Mouse (Mus musculus) small intestine, adult 2 months (tissue): ENCODE results near the gene U2af1l4. TPM values are rescaled to one million over a fixed set of nuclear protein-coding genes. Genes with fewer than 3 reads are reported as not detected.

ENCODE experiments used
- H3K27ac ChIP-seq: fragments of 200-500 bp; 2 replicates; pipeline ENCODE4 v1.5.1; 2012; ENCODE audit warnings: low read depth, low read length, control low read depth, inconsistent platforms; ENCODE audit not compliant: insufficient read depth
- H3K27me3 ChIP-seq: fragments of 200-500 bp; 2 replicates; pipeline ENCODE4 v1.6.1; 2012; ENCODE audit warnings: mild to moderate bottlenecking, moderate library complexity, low read length, inconsistent platforms; ENCODE audit not compliant: control insufficient read depth, insufficient read depth
- H3K36me3 ChIP-seq: fragments of 200-500 bp; 2 replicates; pipeline ENCODE4 v1.6.1; 2012; ENCODE audit warnings: mild to moderate bottlenecking, low read length, control low read depth, inconsistent platforms; ENCODE audit not compliant: control insufficient read depth, insufficient read depth
- H3K4me1 ChIP-seq: fragments of 200-500 bp; 2 replicates; pipeline ENCODE4 v1.6.1; 2012; ENCODE audit warnings: low read length, inconsistent platforms, mixed read lengths; ENCODE audit not compliant: control insufficient read depth, insufficient read depth, insufficient read length
- H3K4me3 ChIP-seq: fragments of 200-500 bp; 2 replicates; pipeline ENCODE4 v1.5.1; 2012; ENCODE audit warnings: low read depth, mild to moderate bottlenecking, control low read depth, inconsistent platforms, low read length, moderate library complexity
- CTCF ChIP-seq: fragments of 200-500 bp; IDR thresholded peaks from 2 replicates; pipeline ENCODE4 v1.5.1; 2012; ENCODE audit warnings: low read depth, mild to moderate bottlenecking, control low read depth, inconsistent platforms, low read length, moderate library complexity, mixed read lengths; ENCODE audit not compliant: insufficient replicate concordance, insufficient read length; ENCODE audit errors: extremely low read depth
- POLR2A ChIP-seq: fragments of 200-500 bp; IDR thresholded peaks from 2 replicates; pipeline ENCODE4 v1.6.1; 2012; ENCODE audit warnings: low read depth, mild to moderate bottlenecking, control low read depth, inconsistent platforms, low read length, moderate library complexity
- WGBS: fragments of 180-500 bp; shearing (Covaris S2); methylation state at CpG from one replicate; pipeline ENCODE4 v1.1.7; 2018; 5-methylcytosine and 5-hydroxymethylcytosine counted together
- polyA plus RNA-seq: library from polyadenylated mRNA; depleted of rRNA; stranded (reverse); fragments of >200 nt; gene quantifications from 2 replicates; pipeline ENCODE4 v1.2.3, GENCODE M21; 2012

U2af1l4 gene
- polyA plus RNA-seq, 1 experiment: 46.5 TPM

DNA sequence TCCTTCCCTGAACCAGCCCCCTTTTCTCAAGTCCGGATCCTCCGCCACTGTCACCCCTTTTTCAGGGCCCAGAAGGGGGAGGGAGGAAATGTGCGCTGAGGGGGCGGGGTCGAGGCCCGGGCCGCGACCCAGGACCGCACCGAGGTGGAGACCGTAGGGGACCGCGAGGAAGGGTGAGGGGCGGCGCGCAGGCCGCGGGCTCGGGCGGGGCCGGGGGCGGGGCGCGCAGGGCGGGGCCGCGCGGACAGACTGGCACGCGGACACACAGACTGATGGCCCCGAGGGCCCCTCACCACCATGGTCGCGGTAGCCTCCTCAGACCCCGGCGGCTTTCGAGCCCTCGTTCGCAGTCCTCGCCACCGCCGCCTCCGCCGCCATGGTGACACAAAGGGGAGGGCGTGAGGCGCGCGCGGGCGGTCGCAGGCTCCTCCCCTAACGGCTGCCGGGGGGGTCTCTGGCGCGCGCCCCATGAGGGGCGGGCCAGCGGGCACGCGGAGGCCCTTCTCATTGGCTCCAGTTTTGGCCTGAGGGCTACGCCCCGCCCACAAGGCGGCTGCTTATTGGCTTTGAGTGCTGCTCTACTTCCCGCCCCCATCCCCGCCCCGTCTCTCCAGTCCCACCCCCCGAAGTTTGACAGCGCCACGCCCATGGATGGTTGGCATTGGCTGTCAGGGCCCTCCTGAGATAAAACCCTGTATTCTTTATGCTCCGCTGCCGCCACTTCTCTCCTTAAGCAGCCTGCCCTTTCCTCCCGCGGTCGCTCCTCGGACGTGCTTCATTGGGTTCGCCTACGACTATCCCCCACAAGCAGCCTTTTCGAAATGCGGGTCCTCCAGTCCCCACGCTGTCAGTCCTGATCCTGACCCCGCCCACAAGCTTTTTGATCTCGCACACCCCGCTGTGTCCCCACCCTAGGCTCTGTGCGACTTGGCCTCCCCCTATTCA, 28.2 kb upstream of the U2af1l4 start, which contains the start of gene Arhgap33:
TSS of gene Arhgap33 (minus strand) at position 428 of the 945 bp plus-strand sequence.
- Histone ChIP-seq H3K4me3 (peak within 1 kb of the TSS; percentile 96), H3K4me1 (peaks cover 5% of the 10 kb centered on the region), H3K27me3 (no peaks in the 10 kb centered on the region), H3K27ac (no peak within 1 kb of the TSS), H3K36me3 (peaks cover 2% of the 10 kb centered on the region; the same call in 1 of the 2 replicates)
- TF ChIP-seq POLR2A (no peak; the same call in 1 of the 2 replicates), CTCF (no peak)
- 2% methylated on average over 80 of the region's 84 CpGs for WGBS

DNA sequence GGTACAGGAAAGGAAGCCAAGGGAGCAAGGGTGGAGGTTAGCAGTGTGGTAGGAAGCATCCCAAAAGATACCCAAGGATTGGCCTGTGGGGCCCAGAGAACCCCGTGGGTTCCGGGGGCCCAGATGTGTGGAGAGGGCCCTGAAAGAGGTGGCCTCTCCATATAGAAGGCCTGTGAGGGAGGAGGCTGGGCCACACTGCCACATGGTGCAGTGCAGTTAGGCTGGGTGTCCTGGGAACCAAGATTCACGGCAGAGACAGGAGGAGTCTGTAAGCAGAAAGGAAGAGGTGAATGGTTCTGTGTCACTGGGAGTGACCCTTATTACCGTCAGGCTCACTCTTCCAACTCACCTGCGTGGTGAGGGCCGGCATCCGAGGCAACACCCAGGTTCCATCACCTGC, 22.5 kb upstream of the U2af1l4 start:
- H3K27ac ChIP-seq: no peak overlapping the region
- no peak overlapping the region for H3K4me3 ChIP-seq
- no peaks in the 10 kb centered on the region for H3K4me1 ChIP-seq
- peaks cover 2% of the 10 kb centered on the region; the same call in 1 of the 2 replicates for H3K36me3 ChIP-seq
- TF ChIP-seq CTCF (no peak), POLR2A (no peak)
- WGBS: 92% methylated on average over 7 of the region's 7 CpGs
- H3K27me3 ChIP-seq: no peaks in the 10 kb centered on the region

DNA sequence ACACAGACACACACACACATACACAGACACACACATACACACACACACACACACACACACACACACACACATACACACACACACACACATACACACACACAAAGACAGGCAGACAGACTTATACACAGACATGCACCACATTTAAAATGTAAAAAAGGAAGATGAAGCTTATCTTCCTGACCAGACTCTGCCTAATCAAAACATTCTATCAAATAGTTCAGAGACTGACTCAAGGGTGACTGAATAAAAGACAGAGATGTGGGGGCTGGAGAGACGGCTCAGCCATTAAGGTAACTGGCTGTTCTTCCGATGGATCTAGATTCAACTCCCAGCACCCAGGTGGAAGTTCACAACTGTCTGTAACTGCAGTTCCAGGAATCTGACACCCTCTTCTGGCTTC, 18.8 kb upstream of the U2af1l4 start:
- Histone ChIP-seq H3K27me3 (no peaks in the 10 kb centered on the region), H3K27ac (no peak overlapping the region), H3K4me3 (no peak overlapping the region), H3K4me1 (no peaks in the 10 kb centered on the region), H3K36me3 (0 out of 2 replicates have a peak, but pooled peaks cover 2% of the 10 kb centered on the region)
- TF ChIP-seq CTCF (no peak), POLR2A (no peak)
- WGBS: 92% methylated on average over 2 of the region's 2 CpGs

DNA sequence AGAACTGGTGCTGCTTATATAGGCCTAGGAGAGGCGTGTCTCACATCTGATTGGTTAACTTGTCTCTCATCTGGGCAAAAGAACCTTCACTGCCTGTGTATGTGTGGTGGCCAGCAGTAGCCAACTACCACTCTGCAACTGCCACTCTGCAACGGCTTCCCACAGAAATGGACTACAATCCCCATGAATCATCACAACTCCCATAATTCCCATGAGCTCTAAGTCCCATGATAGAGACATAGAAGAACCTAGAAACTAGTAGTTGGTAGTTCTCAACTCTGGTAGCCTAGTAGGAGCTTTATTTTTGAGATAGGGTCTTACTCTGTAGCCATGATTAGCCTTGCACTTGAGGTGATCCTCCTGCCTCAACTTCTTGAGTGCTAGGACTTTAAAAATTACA, 13.2 kb upstream of the U2af1l4 start:
- Histone ChIP-seq H3K4me1 (peaks cover 4% of the 10 kb centered on the region), H3K36me3 (peaks cover 2% of the 10 kb centered on the region; the same call in 1 of the 2 replicates), H3K27me3 (no peaks in the 10 kb centered on the region), H3K27ac (no peak overlapping the region), H3K4me3 (no peak overlapping the region)
- WGBS: 60% methylated on average over 2 of the region's 2 CpGs
- no peak for TF ChIP-seq CTCF
- TF ChIP-seq POLR2A: no peak

DNA sequence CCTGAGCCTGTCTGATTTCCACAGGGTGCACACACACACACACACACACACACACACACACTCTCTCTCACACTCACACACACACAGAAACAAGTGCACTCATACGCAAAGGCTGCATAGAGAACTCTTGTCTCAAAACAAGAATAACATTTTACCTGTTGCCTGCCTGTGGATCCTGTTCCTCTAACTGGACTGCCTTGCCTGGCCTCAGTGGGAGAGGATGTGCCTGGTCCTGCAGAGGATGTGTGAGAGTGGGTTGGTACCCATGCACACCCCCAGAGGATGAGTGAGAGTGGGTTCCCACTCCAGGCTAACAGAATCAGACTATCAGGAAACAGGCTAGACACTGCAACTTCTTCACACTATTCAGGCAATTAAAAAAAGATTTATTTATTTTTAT, 12.5 kb upstream of the U2af1l4 start:
- Histone ChIP-seq H3K27me3 (no peaks in the 10 kb centered on the region), H3K27ac (no peak overlapping the region), H3K4me1 (peaks cover 4% of the 10 kb centered on the region), H3K36me3 (peaks cover 8% of the 10 kb centered on the region), H3K4me3 (no peak overlapping the region)
- 100% methylated on average over 1 of the region's 1 CpGs for WGBS
- no peak for TF ChIP-seq POLR2A
- TF ChIP-seq CTCF: no peak

DNA sequence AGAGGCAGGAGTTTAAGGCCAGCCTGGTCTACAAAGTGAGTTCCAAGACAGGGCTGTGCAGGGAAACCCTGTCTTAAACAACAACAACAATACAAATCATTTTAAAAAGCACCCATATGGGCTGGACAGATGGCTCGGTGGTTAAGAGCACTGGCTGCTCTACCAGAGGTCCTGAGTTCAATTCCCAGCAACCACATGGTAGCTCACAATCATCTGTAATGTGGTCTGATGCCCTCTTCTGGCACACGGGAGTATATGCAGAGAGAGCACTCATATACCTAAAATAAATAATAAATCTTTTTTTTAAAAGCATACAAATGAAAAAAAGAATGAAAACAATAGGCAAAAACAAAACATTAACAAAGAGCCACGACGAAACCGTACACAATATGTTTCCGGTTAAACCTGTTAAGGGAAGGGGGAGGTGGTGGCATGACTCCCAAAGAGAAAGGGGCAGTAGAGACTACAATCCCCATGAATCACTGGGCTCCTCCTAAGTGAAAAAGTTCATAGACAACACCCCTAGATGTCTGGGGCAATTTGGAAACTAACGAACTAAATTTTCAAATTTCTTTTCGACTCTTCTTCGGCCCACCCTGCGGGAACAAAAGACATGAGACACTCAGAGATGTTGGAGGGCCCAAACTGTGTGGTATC, 11.5 kb upstream of the U2af1l4 start:
- Histone ChIP-seq H3K27ac (peak overlapping the region; percentile 91), H3K36me3 (peaks cover 14% of the 10 kb centered on the region), H3K4me3 (peak overlapping the region; percentile 68), H3K4me1 (peaks cover 4% of the 10 kb centered on the region), H3K27me3 (no peaks in the 10 kb centered on the region)
- WGBS: under 1% methylated on average over 10 of the region's 10 CpGs
- TF ChIP-seq CTCF (peak; percentile 41; the same call in 1 of the 2 replicates), POLR2A (no peak)

DNA sequence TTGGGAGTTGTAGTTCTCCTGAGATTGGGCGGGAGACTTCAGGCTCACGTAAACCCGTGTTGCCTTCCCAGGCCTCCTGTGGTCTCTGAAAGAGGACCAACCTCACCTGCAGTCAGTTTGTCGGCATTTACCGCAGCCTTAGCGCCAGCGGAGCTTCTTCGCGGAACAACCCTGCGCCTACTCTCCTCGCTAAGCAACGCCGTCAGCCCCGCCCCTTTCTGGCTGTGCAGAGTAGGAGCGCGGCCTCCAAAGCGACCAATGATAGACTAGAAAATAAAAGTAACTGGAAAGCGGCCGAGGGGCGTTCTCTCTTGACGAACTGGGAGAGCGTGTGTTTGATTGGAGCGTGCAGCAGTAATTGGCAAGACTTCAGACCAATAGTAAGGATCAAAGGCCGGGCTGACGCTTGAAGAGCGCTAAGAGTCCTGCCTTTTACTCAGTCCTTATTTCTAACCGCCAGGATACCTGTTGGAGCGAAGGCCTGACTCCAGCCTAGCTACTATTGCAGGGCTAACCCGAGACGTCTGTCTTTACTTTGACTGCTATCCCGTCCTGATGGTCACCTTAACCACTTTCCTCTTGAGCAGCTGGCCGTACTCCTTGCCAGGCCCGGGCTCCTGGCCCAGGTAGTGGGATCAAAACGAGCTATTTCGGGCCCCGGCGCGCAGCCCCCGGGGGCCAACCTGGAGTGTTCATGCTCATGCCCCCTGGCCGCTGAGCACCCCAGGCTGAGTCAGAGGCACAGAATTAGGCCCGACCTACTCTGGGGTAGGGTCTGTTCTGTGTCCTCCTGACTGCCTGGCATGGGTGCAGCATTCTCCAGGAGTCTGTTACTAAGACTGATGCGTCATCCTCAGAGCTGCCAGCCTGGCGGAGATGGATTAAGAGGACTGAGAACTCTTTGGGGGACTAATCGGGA, 10.7 kb upstream of the U2af1l4 start, which contains the start of the genes Hspb6 and Proser3:
TSS of gene Hspb6 (plus strand) at position 77 of the 919 bp plus-strand sequence.
TSS of gene Proser3 (minus strand) at position 198 of the 919 bp plus-strand sequence.
- Histone ChIP-seq H3K4me3 (peak within 1 kb of the TSS; percentile 68), H3K27me3 (no peaks in the 10 kb centered on the region), H3K27ac (peak within 1 kb of the TSS; percentile 91), H3K4me1 (peaks cover 4% of the 10 kb centered on the region), H3K36me3 (peaks cover 22% of the 10 kb centered on the region)
- under 1% methylated on average over 44 of the region's 44 CpGs for WGBS
- TF ChIP-seq POLR2A (peak; percentile 69; the same call in 1 of the 2 replicates), CTCF (no peak; the same call in 1 of the 2 replicates)
